9 mouse cellular contexts compared by ENCODE assay signal in genomic region chr1:173367356-173368046, GRCm38 (mm10). TPM values are rescaled to one million over a fixed set of nuclear protein-coding genes. Genes with fewer than 3 reads are reported as not detected.
DNase-seq lines count a peak whose midpoint lies in the region; ATAC-seq and TF ChIP-seq lines count a peak whose summit lies in the region.
"Had no signal": no experiment of that assay in that cellular context is flagged by ENCODE, and none has a peak within 500 bp of the region (broad histone marks: within the 10 kb centered on the region; RNA-seq: fewer than 3 reads in every experiment).

Gene Cadm3 (minus strand): TSS chr1:173367695.

- H3K9ac ChIP-seq in lung, embryonic 16.5 days (ENCODE audit: low read length) = peak within 1 kb of the TSS; percentile 45
- H3K9ac ChIP-seq in liver, postnatal 0 days (replicated peaks) = no peak within 1 kb of the TSS

- peak; percentile 67 for ATAC-seq in lung, embryonic 16.5 days (ENCODE audit: low read depth)
- ATAC-seq in liver, postnatal 0 days = no peak; the same call in 1 of the 2 replicates
- ATAC-seq: Patski had no signal

- H3K9me3 ChIP-seq in lung, embryonic 16.5 days (ENCODE audit: control insufficient read depth, low read length) = no peaks in the 10 kb centered on the region
- no peaks in the 10 kb centered on the region for H3K9me3 ChIP-seq in liver, postnatal 0 days (ENCODE audit: low read length)

- peaks cover 8% of the 10 kb centered on the region for H3K4me1 ChIP-seq in lung, embryonic 16.5 days (replicated peaks; ENCODE audit: control insufficient read depth, insufficient read depth, low read length)
- peaks cover 6% of the 10 kb centered on the region; the same call in 1 of the 2 replicates for H3K4me1 ChIP-seq in liver, postnatal 0 days (ENCODE audit: insufficient read depth)

- H3K27me3 ChIP-seq in lung, embryonic 16.5 days (ENCODE audit: control insufficient read depth, insufficient read depth, low read depth, low read length) = peaks cover 26% of the 10 kb centered on the region
- H3K27me3 ChIP-seq in liver, postnatal 0 days (ENCODE audit: insufficient read depth, low read length) = peaks cover 46% of the 10 kb centered on the region

- WGBS in lung, embryonic 16.5 days = under 1% methylated on average over 36 of the region's 46 CpGs
- 4% methylated on average over 35 of the region's 46 CpGs for WGBS in liver, postnatal 0 days (ENCODE audit: insufficient replicate concordance)

- TF ChIP-seq EP300 in liver, postnatal 0 days (IDR thresholded peaks at IDR 0.05; ENCODE audit: low read depth) = no peak

- no peak within 1 kb of the TSS for H3K27ac ChIP-seq in lung, embryonic 16.5 days (ENCODE audit: low read length)
- peak within 1 kb of the TSS; percentile 96 for H3K27ac ChIP-seq in layer of hippocampus, adult 2 months
- no peak within 1 kb of the TSS for H3K27ac ChIP-seq in liver, postnatal 0 days (ENCODE audit: low read depth)

- H3K36me3 ChIP-seq in lung, embryonic 16.5 days (ENCODE audit: control insufficient read depth, insufficient read depth, low read length) = no peaks in the 10 kb centered on the region
- H3K36me3 ChIP-seq in liver, postnatal 0 days (replicated peaks; ENCODE audit: insufficient read depth, low read length) = no peaks in the 10 kb centered on the region

- no peak for TF ChIP-seq CTCF in layer of hippocampus, adult 2 months (conservative IDR thresholded peaks at IDR 0.05)
- TF ChIP-seq CTCF in liver, postnatal 0 days (IDR thresholded peaks at IDR 0.05; ENCODE audit: low read depth) = no peak

- H3K4me2 ChIP-seq in lung, embryonic 16.5 days (ENCODE audit: low read depth, low read length) = peak within 1 kb of the TSS; percentile 78
- peak within 1 kb of the TSS; percentile 35 for H3K4me2 ChIP-seq in liver, postnatal 0 days (ENCODE audit: low read depth, low read length)

- peak within 1 kb of the TSS; percentile 50 for H3K4me3 ChIP-seq in lung, embryonic 16.5 days (ENCODE audit: low read length)
- H3K4me3 ChIP-seq in layer of hippocampus, adult 2 months = peak within 1 kb of the TSS; percentile 86
- peak within 1 kb of the TSS; percentile 32 for H3K4me3 ChIP-seq in liver, postnatal 0 days (ENCODE audit: low read depth, low read length)

- DNase-seq in lung, postnatal 14 days = no peak
- DNase-seq in embryo, embryonic 10 days (ENCODE audit: low spot score) = peak; percentile 55
- peak; percentile 36 for DNase-seq in gastrocnemius, postnatal 10 days
- peak; percentile 75 to 78 for DNase-seq in layer of hippocampus, adult 2 months (ENCODE audit: low spot score in 2 of 2)
- DNase-seq in liver, postnatal 0 days = no peak
- DNase-seq in right cerebral cortex, postnatal 4 days = peak; percentile 92
- DNase-seq in thymus, postnatal 14 days = no peak

RNA-seq across cellular contexts. Expression of gene Cadm3, which starts in this region (rescaled TPM):
- polyA plus RNA-seq in lung, embryonic 16.5 days (2015; fragmentation: Nextera tagmentation; extraction: Ambion mirVana) = 0.87 and 0.94 TPM in 2 replicates
- total RNA-seq in gastrocnemius, postnatal 10 days (2021) = 10 to 100 TPM; 22.9 to 31.4 TPM
- total RNA-seq in layer of hippocampus, adult 2 months (2021) = 100 to 1,000 TPM; 394 to 402 TPM
- polyA plus RNA-seq in liver, postnatal 0 days (2015; fragmentation: Nextera tagmentation; extraction: Ambion mirVana) = 0.49 and 0.61 TPM in 2 replicates
- polyA plus RNA-seq: Patski had no signal

Comparison
In these comparisons a context has a peak if more than half of its experiments do, and no peak if none do; other contexts are left out.
1. RNA of gene Cadm3 (total RNA-seq): 394 to 402 TPM in layer of hippocampus, adult 2 months; 22.9 to 31.4 TPM in gastrocnemius, postnatal 10 days; every median in the first group is over 10 times any median in the second.
2. Peak in ATAC-seq, H3K4me3 ChIP-seq, H3K9ac ChIP-seq and H3K4me2 ChIP-seq in lung, embryonic 16.5 days; RNA of the gene not detected or under 1 TPM.
3. H3K4me3 ChIP-seq: peak in every context shown above with its lines; median percentile 86 in layer of hippocampus, adult 2 months; 50 in lung, embryonic 16.5 days; 32 in liver, postnatal 0 days.
4. DNase-seq: peak in embryo, embryonic 10 days (single experiment), gastrocnemius, postnatal 10 days (single experiment), layer of hippocampus, adult 2 months (2 of 2) and right cerebral cortex, postnatal 4 days (single experiment); none in lung, postnatal 14 days (single experiment), liver, postnatal 0 days (single experiment) and thymus, postnatal 14 days (single experiment).